Mouse (Mus musculus): ENCODE results near the gene Cox7a2l. TPM values are rescaled to one million over a fixed set of nuclear protein-coding genes. Genes with fewer than 3 reads are reported as not detected.

Gene Cox7a2l
- 100 to 1,000 TPM; 215 to 217 TPM for total RNA-seq (2023)

DNA sequence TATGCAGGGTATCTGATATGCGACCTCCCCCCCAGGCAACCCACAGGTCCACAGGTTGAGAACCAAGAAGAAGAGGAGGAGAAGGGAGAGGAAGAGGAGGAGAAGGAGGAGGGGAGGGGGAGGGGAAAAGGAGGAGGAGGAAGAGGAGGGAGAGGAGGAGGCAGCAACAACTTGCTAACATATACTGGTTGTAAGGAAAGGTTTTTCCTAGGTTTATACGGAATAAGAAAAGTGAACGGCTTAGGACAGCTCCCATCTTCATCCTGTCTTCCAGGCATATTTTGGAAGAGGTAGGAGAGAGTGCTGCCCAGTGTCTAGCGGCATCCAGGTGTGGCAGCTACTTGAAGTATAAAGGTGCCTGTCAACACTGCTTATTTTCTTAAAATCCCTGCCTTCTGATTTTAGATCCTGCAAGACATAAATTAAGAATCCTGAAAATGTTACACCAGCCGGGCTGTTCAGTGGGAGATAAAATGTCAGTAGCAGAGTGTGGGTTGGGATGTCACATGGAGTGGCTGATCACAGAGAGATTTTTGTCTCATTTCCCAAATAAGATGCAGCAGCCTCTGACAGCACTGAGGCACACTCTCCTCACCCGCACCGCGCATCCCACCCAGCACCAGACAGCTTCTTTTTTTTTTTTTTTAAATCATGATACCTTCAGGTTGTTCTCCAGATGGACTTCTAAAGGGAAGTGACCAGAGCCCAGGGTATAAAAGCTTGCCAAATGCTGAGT, at the start of gene Cox7a2l:
Gene Cox7a2l (minus strand): TSS at position 51 of the 736 bp plus-strand sequence.

Other genes starting within 250 kb of the Cox7a2l start
- gene Eml4, start 166.4 kb downstream of the Cox7a2l start, total RNA-seq (2023), result 100 to 1,000 TPM in 1 of 2 experiments, 10 to 100 TPM in 1; 98.5 to 119 TPM
- not detected for gene Kcng3, start 114.6 kb upstream of the Cox7a2l start, total RNA-seq (2023)
- gene Mta3, start 188.8 kb upstream of the Cox7a2l start, total RNA-seq (2023), result 100 to 1,000 TPM; 116 to 135 TPM